Comparison of ENCODE assay signal across 31 mouse cellular contexts in genomic region chr9:118191276-118191675, GRCm38 (mm10).
"Had no signal": no experiment of that assay in that cellular context is flagged by ENCODE, and none has a peak within 500 bp of the region (broad histone marks: within the 10 kb centered on the region; RNA-seq: fewer than 3 reads in every experiment).

No protein-coding gene starts in this region.

- ATAC-seq: liver, embryonic 12.5 days; liver, postnatal 0 days; lung, postnatal 0 days; midbrain, embryonic 13.5 days; midbrain, embryonic 15.5 days; midbrain, embryonic 16.5 days had no signal

- H3K4me3 ChIP-seq: left cerebral cortex, adult 2 months; limb, embryonic 10.5 days; limb, embryonic 12.5 days; limb, embryonic 13.5 days; limb, embryonic 15.5 days; liver, embryonic 12.5 days; liver, embryonic 13.5 days; liver, embryonic 15.5 days; lung, embryonic 15.5 days; midbrain, embryonic 12.5 days; midbrain, embryonic 13.5 days; midbrain, embryonic 15.5 days; myocyte; neural tube, embryonic 12.5 days; neural tube, embryonic 13.5 days had no signal

- H3K27ac ChIP-seq: left cerebral cortex, adult 2 months; limb, embryonic 10.5 days; limb, embryonic 12.5 days; limb, embryonic 13.5 days; limb, embryonic 15.5 days; liver, embryonic 12.5 days; liver, embryonic 13.5 days; liver, embryonic 14.5 days; liver, embryonic 15.5 days; lung, embryonic 15.5 days; macrophage; midbrain, embryonic 12.5 days; midbrain, embryonic 13.5 days; midbrain, embryonic 15.5 days; neural tube, embryonic 12.5 days; neural tube, embryonic 13.5 days had no signal

- H3K27me3 ChIP-seq: limb, embryonic 12.5 days; limb, embryonic 13.5 days; limb, embryonic 15.5 days; liver, embryonic 12.5 days; liver, embryonic 13.5 days; liver, embryonic 15.5 days; lung, embryonic 15.5 days; midbrain, embryonic 13.5 days; midbrain, embryonic 15.5 days; neural tube, embryonic 12.5 days; neural tube, embryonic 13.5 days had no signal

- H3K4me1 ChIP-seq: limb, embryonic 10.5 days; limb, embryonic 12.5 days; limb, embryonic 13.5 days; limb, embryonic 15.5 days; liver, embryonic 12.5 days; liver, embryonic 13.5 days; liver, embryonic 15.5 days; lung, embryonic 15.5 days; midbrain, embryonic 15.5 days; neural tube, embryonic 12.5 days; neural tube, embryonic 13.5 days had no signal

- H3K9ac ChIP-seq: limb, embryonic 12.5 days; limb, embryonic 13.5 days; limb, embryonic 15.5 days; liver, embryonic 12.5 days; liver, embryonic 13.5 days; liver, embryonic 14.5 days; liver, embryonic 15.5 days; liver, postnatal 0 days; lung, embryonic 14.5 days; lung, embryonic 15.5 days; midbrain, embryonic 12.5 days; midbrain, embryonic 13.5 days; midbrain, embryonic 15.5 days; neural tube, embryonic 12.5 days; neural tube, embryonic 13.5 days had no signal

- H3K4me2 ChIP-seq: limb, embryonic 12.5 days; limb, embryonic 13.5 days; limb, embryonic 15.5 days; liver, embryonic 11.5 days; liver, embryonic 12.5 days; liver, embryonic 13.5 days; liver, embryonic 15.5 days; lung, embryonic 14.5 days; lung, embryonic 15.5 days; midbrain, embryonic 12.5 days; midbrain, embryonic 13.5 days; midbrain, embryonic 15.5 days; neural tube, embryonic 12.5 days; neural tube, embryonic 13.5 days had no signal

- H3K36me3 ChIP-seq: limb, embryonic 10.5 days; limb, embryonic 12.5 days; limb, embryonic 13.5 days; limb, embryonic 15.5 days; liver, embryonic 12.5 days; liver, embryonic 13.5 days; liver, embryonic 15.5 days; lung, embryonic 15.5 days; midbrain, embryonic 12.5 days; midbrain, embryonic 13.5 days; midbrain, embryonic 15.5 days; neural tube, embryonic 12.5 days; neural tube, embryonic 13.5 days had no signal

- DNase-seq: left cerebral cortex, postnatal 4 days; liver; liver, embryonic 13.5 days; liver, postnatal 0 days; lung, adult 18-20 months; lung, adult 2 months; lung, embryonic 14.5 days; lung, postnatal 10 days; lung, postnatal 14 days; lung, postnatal 36 days; lung, postnatal 4 days; midbrain, embryonic 14.5 days had no signal

- H3K9me3 ChIP-seq: limb, embryonic 10.5 days; limb, embryonic 12.5 days; limb, embryonic 13.5 days; liver, embryonic 12.5 days; liver, embryonic 13.5 days; liver, embryonic 15.5 days; lung, embryonic 15.5 days; midbrain, embryonic 12.5 days; midbrain, embryonic 13.5 days; midbrain, embryonic 15.5 days; neural tube, embryonic 12.5 days; neural tube, embryonic 13.5 days had no signal
